Mouse (Mus musculus): ENCODE measurements around the gene Inafm1. TPM values are rescaled to one million over a fixed set of nuclear protein-coding genes. Genes with fewer than 3 reads are reported as not detected.

The Inafm1 gene
- total and polyA plus RNA-seq, 3 experiments: 4.1 to 92.0 (median 18.8) TPM

DNA sequence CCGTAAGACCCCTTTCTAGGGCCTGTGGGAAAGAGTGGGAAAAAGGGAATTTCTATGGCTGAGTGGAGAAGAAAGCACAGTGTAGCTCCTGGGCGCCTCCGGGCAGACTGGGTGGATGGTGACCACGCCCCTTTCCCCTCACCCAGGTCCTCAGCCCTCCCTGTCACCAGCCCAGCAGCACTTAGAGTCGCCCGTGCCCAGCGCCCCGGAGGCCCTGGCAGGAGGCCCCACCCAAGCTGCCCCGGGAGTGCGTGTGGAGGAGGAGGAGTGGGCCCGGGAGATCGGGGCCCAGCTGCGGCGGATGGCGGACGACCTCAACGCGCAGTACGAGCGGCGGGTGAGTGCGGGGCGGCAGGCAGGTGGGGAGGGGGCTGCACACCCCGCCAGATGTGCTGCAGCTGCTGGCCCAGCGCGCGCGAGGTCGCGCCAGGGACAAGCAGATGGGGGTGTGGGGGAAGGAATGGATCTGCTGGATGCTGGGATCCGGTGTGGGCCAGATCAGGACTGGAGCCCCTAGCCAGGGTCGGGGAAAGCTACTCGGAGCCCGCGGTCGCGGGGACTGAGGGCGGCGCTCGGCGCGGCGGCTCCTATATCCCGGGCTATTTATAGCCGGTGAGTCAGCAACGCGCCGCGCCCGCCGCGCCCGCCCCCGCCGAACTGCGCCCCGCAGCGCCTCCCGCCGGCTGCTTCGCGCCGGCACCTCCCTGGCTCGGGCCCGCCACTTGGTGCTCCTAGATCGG, 40.2 kb upstream of the Inafm1 start:
- Histone ChIP-seq H3K4me3 (ENCODE audit: low read depth, low read length) (peak overlapping the region; percentile 93), H3K36me3 (replicated peaks) (peaks cover 46% of the 10 kb centered on the region), H3K27me3 (ENCODE audit: insufficient read depth, low read length) (no peaks in the 10 kb centered on the region), H3K9me3 (replicated peaks) (no peaks in the 10 kb centered on the region), H3K4me1 (ENCODE audit: insufficient read depth, low read depth, low read length) (peaks cover 61% of the 10 kb centered on the region)
- peak; percentile 86 for DNase-seq (ENCODE audit: low spot score)
- no peak for ATAC-seq (ENCODE audit: extremely low read depth, insufficient number of reproducible peaks, low FRiP score, poor library complexity, severe bottlenecking)
- TF ChIP-seq GATA1 (IDR thresholded peaks at IDR 0.05; ENCODE audit: borderline replicate concordance, low read length): no peak
- TF ChIP-seq POLR2AphosphoS5 (IDR thresholded peaks at IDR 0.05; ENCODE audit: insufficient replicate concordance, low read depth, low read length): no peak
- TF ChIP-seq GATA2 (IDR thresholded peaks at IDR 0.05; ENCODE audit: borderline replicate concordance, low read depth, low read length): no peak
- no peak for TF ChIP-seq CTCF (IDR thresholded peaks at IDR 0.05; ENCODE audit: low read depth, low read length)
- TF ChIP-seq TAL1 (conservative IDR thresholded peaks at IDR 0.05; ENCODE audit: low read depth, low read length): no peak

GRCm38 (mm10) chr7:16312672-16313311, 39.4 kb upstream of the Inafm1 start:
- peak overlapping the region; percentile 93 for H3K4me3 ChIP-seq (ENCODE audit: low read depth, low read length)
- peaks cover 40% of the 10 kb centered on the region for H3K36me3 ChIP-seq (replicated peaks)
- ATAC-seq (ENCODE audit: extremely low read depth, insufficient number of reproducible peaks, low FRiP score, poor library complexity, severe bottlenecking) (peak; percentile 32; the same call in 1 of the 2 replicates), DNase-seq (ENCODE audit: low spot score) (peak; percentile 49)
- H3K27me3 ChIP-seq (ENCODE audit: insufficient read depth, low read length): no peaks in the 10 kb centered on the region
- H3K9me3 ChIP-seq (replicated peaks): no peaks in the 10 kb centered on the region
- H3K4me1 ChIP-seq (ENCODE audit: insufficient read depth, low read depth, low read length): peaks cover 66% of the 10 kb centered on the region
- TF ChIP-seq POLR2AphosphoS5 (IDR thresholded peaks at IDR 0.05; ENCODE audit: insufficient replicate concordance, low read depth, low read length) (no peak), CTCF (IDR thresholded peaks at IDR 0.05; ENCODE audit: low read depth, low read length) (no peak), TAL1 (conservative IDR thresholded peaks at IDR 0.05; ENCODE audit: low read depth, low read length) (no peak), GATA1 (IDR thresholded peaks at IDR 0.05; ENCODE audit: borderline replicate concordance, low read length) (no peak)

- Histone ChIP-seq H3K9me3 (replicated peaks) (no peaks in the 10 kb centered on the region), H3K4me3 (ENCODE audit: low read depth, low read length) (peak overlapping the region; percentile 93), H3K4me1 (ENCODE audit: insufficient read depth, low read depth, low read length) (peaks cover 68% of the 10 kb centered on the region), H3K36me3 (replicated peaks) (peaks cover 33% of the 10 kb centered on the region), H3K27me3 (ENCODE audit: insufficient read depth, low read length) (no peaks in the 10 kb centered on the region)
- ATAC-seq (ENCODE audit: extremely low read depth, insufficient number of reproducible peaks, low FRiP score, poor library complexity, severe bottlenecking): no peak
- peak; percentile 50 for DNase-seq (ENCODE audit: low spot score)
- TF ChIP-seq GATA1 (IDR thresholded peaks at IDR 0.05; ENCODE audit: borderline replicate concordance, low read length) (no peak), POLR2AphosphoS5 (IDR thresholded peaks at IDR 0.05; ENCODE audit: insufficient replicate concordance, low read depth, low read length) (no peak), TAL1 (conservative IDR thresholded peaks at IDR 0.05; ENCODE audit: low read depth, low read length) (no peak), GATA2 (IDR thresholded peaks at IDR 0.05; ENCODE audit: borderline replicate concordance, low read depth, low read length) (no peak)
These were observed 38.7 kb upstream of the Inafm1 start for GRCm38 (mm10) chr7:16312011-16312671.

DNA sequence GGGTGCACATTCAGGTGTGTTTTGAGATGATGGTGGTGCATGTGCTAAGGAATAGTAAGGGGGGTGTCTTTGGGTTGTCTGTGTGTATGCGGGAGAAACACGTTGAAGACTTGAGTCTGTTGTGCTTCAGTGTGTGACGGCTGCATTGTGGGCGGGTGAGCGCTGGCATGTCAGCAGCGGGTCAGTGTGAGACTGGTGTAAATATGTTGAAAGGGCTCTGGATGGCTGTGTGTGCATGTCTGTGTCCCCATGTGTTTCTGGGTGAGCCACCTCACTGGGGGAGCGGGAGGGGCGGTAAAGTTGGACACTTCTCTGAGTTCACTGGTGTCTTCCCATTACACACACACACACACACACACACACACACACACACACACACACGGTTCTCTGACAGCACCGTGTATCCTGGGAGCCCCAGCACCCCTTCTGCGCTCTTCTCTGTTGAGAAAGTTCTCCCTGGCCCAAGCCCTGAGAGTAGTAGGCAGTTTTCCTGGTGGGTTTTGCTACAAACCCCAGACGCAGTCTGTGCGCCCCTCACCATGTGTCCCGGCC, 38.1 kb upstream of the Inafm1 start:
- Histone ChIP-seq H3K9me3 (replicated peaks) (no peaks in the 10 kb centered on the region), H3K36me3 (replicated peaks) (peaks cover 27% of the 10 kb centered on the region), H3K4me3 (ENCODE audit: low read depth, low read length) (peak overlapping the region; percentile 93), H3K27me3 (ENCODE audit: insufficient read depth, low read length) (no peaks in the 10 kb centered on the region), H3K4me1 (ENCODE audit: insufficient read depth, low read depth, low read length) (peaks cover 67% of the 10 kb centered on the region)
- no peak for TF ChIP-seq GATA2 (IDR thresholded peaks at IDR 0.05; ENCODE audit: borderline replicate concordance, low read depth, low read length)
- TF ChIP-seq CTCF (IDR thresholded peaks at IDR 0.05; ENCODE audit: low read depth, low read length): no peak
- no peak for TF ChIP-seq POLR2AphosphoS5 (IDR thresholded peaks at IDR 0.05; ENCODE audit: insufficient replicate concordance, low read depth, low read length)
- TF ChIP-seq GATA1 (IDR thresholded peaks at IDR 0.05; ENCODE audit: borderline replicate concordance, low read length): no peak
- no peak for TF ChIP-seq TAL1 (conservative IDR thresholded peaks at IDR 0.05; ENCODE audit: low read depth, low read length)
- ATAC-seq (ENCODE audit: extremely low read depth, insufficient number of reproducible peaks, low FRiP score, poor library complexity, severe bottlenecking) (no peak), DNase-seq (ENCODE audit: low spot score) (peak; percentile 23)

DNA sequence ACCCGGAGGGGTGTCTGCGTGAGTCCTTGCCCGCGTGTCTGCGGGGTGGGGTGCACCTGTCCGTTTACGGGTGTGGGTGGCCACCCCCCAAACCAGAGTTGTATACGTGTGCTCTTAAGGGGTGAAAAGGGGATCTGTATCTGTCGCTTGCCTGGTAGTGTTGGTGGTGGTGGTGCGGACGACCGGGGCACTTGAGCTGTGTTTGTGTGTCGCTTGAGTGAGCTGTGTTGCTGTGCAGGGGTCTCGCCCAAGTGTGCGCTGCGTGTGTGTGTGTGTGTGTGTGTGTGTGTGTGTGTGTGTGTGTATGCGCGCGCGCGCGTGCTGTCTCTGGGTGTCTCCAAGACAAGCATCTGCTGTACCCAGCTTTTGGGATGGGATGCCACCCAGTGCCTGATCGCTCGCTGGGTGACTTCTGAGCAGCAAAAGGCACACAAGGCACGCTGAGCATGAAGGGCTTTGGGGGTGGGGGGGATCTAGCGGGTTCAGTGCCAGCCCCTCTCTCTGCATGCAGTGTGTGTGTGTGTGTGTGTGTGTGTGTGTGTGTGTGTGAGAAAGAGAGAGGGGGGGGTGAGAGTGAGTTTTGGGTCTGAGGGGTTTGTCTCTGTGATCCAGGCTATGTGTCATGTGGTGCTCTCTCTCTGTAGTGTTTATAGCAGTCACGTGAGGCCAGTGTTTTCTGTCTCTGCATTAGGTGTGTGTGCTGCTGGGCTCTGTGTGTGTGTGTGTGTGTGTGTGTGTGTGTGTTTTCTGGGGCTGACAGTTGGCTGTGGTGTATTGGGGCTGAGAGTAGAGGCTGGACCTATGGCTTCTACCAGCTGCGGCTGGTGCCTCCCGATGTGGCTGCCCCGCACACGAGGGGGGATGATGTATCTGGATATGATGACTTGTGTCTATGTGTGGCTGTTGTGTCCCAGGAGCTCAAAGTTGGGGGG, 37.4 kb upstream of the Inafm1 start:
- Histone ChIP-seq H3K36me3 (replicated peaks) (peaks cover 24% of the 10 kb centered on the region), H3K27me3 (ENCODE audit: insufficient read depth, low read length) (no peaks in the 10 kb centered on the region), H3K4me1 (ENCODE audit: insufficient read depth, low read depth, low read length) (peaks cover 67% of the 10 kb centered on the region), H3K4me3 (ENCODE audit: low read depth, low read length) (peak overlapping the region; percentile 93), H3K9me3 (replicated peaks) (no peaks in the 10 kb centered on the region)
- TF ChIP-seq CTCF (IDR thresholded peaks at IDR 0.05; ENCODE audit: low read depth, low read length) (no peak), TAL1 (conservative IDR thresholded peaks at IDR 0.05; ENCODE audit: low read depth, low read length) (no peak), GATA2 (IDR thresholded peaks at IDR 0.05; ENCODE audit: borderline replicate concordance, low read depth, low read length) (no peak), POLR2AphosphoS5 (IDR thresholded peaks at IDR 0.05; ENCODE audit: insufficient replicate concordance, low read depth, low read length) (no peak), GATA1 (IDR thresholded peaks at IDR 0.05; ENCODE audit: borderline replicate concordance, low read length) (no peak)
- ATAC-seq (ENCODE audit: extremely low read depth, insufficient number of reproducible peaks, low FRiP score, poor library complexity, severe bottlenecking): no peak
- DNase-seq (ENCODE audit: low spot score): peak; percentile 48

All from G1E (cell line).